Mouse (Mus musculus): ENCODE data around the gene Arrdc3.
A peak's percentile ranks its signal among the peaks of the same experiment; 100 is the strongest.
"Not testable (repeated sequence)": the region's sequence is repeated elsewhere in the genome, so short reads cannot be mapped to it uniquely, and the experiment has no call there.

Gene Arrdc3

DNA sequence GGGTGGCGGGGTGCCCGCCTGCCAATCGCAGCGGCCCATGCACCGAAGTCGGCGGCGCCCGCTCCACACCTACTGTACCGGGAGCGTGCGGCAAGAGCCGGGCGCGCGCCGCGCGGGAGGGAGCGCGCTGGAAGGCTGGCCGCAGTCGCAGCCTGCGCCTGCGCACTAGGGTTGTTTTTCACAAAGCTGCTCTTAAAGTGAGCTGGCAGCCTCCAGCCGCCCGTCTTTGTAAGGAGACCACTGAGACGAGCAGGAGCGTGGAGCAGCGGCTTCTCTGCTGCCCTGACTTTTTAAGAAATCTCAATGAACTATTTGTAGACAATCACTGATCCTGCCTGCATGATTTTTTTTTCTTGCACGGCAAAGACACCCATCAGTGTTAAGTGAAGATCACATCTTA lies at the start of gene Arrdc3:
Arrdc3 (plus strand) TSS at position 195 of the 400 bp plus-strand sequence.
- peak; percentile 97 for DNase-seq (ENCODE audit: low spot score in 2 of 2)

DNA sequence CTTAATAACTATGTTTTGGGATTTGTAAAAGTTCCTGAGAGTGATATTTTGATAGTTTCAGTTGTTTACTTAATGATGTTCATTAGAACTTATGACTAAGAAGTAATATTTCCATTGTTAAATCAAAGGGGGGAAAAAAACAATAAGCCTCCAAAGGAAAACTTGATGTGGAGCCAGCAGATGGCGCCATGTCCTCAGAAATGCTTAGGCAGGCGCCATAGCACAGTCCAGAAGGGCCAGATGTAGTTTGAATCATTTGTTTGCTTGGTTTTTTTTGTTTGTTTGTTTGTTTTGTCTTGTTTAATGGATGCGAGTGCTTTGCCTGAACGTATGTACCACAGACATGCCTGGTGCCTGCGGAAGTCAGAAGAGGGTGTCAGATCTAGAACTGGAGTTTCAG lies 21.0 kb upstream of the Arrdc3 start:
- peak; percentile 4 to 38 for DNase-seq (ENCODE audit: low spot score in 2 of 2)

DNA sequence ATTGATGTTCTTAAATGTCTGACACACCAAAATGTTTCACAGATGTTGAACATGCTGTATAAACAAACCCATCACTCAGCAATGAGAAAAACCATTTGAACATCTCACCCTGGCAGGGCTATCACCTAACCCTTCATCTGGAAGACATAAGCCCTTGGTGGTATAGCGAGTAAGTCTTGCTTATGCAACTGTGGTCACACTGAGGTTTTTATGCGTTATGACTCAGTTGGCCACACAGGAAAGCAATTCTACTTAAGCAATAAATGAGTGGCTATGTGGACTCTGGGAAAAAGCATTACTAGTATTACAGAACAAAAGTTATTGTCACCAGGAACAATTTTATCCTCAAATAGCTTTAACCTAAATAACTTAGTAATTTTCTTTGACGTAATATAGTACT lies 19.0 kb upstream of the Arrdc3 start:
- no peak for DNase-seq (ENCODE audit: low spot score in 2 of 2)

DNA sequence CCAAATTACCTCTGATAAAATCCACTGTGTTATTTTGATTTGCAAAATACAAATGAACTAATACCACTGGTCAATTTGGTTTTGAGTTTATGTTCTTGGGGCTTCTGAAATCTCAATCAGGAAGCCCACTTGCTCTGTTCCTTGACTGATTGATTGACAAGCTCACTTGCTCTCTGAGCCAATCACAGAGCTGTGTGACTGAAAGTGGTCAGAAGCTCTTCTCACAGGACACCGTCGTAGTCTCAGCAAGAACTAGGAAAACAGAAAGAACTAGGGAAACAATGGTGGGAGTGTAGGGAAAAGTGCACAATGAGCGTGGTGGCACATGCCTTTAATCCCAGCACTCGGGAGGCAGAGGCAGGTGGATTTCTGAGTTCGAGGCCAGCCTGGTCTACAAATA lies 8.1 kb upstream of the Arrdc3 start:
- no peak for DNase-seq (ENCODE audit: low spot score in 2 of 2)

DNA sequence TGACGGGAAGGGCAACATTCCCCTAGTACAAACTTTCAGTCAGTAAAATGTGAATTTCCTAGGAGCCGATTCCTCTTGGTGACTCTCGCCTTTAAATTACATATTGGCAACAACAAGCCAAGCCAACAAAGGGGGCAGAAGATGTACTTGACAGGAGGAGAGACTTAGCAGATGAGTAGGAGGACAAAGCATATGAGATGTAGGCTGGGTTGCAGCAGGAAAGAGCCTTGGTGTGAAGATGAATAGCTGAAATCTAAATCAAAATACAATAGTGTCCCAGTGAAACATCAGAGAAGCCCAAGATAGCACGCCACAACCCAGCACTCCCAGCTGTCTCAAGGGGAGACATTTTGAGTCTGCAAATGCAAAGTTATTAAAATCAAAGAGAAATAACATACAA lies 2.4 kb upstream of the Arrdc3 start:
- no peak for DNase-seq (ENCODE audit: low spot score in 2 of 2)

DNA sequence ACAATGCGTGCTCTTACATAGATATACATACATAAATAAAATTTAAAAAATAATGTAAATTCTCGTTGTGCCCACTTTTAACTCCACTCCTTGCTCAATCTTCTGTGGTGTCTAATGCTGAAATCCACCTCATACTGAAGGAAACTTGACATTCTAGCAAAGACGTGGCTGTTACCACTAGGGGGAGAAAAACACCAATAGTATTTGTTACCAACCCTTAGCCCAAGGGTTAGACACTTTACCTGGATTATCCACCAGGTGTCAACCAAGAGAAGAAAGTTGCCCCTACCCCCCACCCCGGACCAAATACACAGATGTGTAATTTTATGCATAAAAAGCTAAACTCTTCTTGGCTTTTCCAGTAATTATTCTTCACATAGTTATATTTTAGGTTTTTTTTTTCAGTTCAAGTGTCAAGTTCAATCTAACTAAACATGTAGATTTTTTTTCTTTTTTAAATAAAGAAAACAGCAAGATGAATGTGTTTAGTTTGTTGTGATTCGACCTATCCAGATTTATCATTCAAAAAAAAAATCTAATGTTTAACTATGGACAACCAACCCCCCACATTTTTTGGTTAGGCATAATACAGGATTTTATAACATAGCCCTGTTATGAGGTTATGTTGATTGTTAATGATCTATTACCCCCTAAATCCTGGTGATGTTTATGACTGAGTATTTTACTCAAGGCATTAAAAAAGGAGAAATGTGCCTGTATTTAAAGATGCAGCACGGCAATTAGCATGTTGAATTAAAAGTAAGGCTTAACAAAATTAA lies 1.3 kb upstream of the Arrdc3 start:
- peak; percentile 69 to 75 for DNase-seq (ENCODE audit: low spot score in 2 of 2)

DNA sequence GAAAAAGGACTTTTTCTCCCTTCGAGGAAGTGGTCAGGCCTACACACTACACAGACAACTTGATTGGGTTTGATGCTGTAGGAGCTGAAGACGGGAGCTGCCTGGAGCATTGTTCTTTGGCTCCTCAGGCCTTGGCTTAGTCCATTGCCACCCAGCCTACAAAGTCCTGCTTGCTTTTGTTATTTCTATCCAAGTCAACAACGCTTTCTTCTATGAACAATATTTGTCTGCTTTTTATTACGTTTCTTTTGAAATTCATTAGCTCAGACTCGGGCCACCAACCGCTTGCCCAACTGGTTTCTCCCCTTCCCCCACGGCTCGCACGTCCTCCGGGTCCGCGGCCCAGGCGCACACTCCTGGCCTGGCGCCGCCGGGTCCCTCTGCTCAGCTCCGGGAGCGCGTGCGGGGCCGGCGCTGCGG lies 458 bp upstream of the Arrdc3 start:
- no peak for DNase-seq (ENCODE audit: low spot score in 2 of 2)

DNA sequence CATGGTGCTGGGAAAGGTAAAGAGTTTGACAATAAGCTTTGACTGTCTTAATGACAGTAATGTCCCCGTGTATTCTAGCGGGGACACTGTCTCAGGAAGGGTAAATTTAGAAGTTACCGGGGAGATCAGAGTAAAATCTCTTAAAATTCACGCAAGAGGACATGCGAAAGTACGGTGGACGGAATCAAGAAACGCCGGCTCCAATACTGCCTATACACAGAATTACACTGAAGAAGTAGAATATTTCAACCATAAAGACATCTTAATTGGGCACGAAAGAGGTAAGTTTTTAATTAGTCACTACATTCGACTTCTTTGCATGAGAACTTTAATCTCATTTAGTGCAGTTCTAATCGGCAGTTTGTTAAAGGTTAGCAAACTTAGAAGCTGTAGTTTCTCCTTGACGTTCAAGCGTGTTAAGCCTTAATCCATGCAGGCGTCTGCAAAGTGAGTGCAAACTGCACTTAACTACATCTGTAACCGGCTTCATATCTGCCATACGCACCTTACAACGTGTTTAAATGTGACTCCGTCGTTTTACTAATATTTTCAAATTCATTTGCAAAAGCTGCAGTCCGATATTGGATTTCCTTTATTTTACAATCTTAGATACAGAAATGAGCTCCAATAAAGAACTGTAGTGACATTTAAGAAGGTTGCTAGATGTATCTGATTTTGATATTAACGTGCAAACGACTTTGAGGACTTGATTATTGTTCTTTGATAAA lies 629 bp downstream of the Arrdc3 start:
- DNase-seq (ENCODE audit: low spot score in 2 of 2): peak; percentile 10 to 29

DNA sequence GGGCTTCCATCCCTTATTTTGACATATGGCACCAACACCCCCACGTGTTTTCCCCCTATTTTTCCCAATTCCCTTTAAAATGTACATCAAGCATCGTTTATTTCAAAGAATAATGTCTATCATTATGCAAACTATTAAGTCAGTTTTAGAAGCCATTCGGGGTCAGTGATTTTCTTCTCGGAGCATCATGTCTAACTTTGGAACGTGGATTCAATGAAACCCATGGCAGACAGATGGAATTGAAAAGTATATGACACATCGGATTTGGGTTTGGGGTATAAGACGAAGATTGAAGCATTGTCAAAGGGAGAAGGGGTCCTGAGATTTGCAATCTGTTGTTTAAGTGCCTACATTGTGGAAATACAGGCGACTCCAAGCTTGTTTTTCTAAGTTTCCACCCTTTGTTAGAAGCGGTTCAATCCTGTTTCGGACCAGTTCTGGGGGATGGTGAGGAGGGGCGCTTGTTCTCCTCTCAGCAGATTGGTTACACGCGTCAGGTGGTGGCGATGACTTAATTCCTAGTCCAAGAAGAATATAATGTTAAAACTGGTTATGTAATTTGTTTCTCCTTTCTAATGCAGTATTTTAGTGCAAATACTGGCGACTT lies 1.3 kb downstream of the Arrdc3 start:
- peak; percentile 68 to 79 for DNase-seq (ENCODE audit: low spot score in 2 of 2)

DNA sequence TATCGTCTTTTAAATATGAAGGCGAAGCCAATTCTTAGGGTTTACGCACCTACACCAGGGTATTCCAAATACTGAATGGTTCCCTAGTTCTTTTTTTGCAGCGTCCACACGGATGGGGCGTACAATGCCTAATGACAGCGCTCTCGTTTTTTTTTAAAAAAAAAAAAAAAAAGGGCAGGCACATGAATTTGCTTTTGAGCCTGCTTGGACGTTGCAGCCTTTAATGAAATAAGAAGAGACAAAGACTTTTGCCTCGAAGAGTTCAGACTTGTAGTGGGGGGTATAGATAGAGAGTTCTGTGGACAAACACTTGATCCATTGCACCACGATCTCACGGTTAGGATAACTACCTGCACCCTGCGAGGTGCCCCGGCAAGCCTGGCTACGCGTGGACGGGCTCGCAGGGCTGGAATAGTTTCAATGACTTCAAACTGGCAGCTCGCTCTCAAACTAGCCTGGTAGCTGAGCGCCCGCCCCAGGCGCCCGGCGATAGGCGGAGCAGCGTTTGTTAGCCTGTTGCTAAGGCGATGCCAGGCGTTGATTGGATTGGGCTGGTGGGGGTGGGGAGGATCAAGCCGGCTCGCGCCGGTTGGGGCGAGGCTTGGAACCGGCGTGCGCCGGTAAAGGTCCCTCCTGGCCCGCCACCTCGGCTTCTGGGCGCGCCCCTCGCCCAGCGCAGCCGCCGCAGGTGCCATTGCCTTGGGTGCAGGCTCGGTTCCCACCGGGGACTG lies 2.1 kb downstream of the Arrdc3 start:
- DNase-seq (ENCODE audit: low spot score in 2 of 2): peak; percentile 92 to 95

DNA sequence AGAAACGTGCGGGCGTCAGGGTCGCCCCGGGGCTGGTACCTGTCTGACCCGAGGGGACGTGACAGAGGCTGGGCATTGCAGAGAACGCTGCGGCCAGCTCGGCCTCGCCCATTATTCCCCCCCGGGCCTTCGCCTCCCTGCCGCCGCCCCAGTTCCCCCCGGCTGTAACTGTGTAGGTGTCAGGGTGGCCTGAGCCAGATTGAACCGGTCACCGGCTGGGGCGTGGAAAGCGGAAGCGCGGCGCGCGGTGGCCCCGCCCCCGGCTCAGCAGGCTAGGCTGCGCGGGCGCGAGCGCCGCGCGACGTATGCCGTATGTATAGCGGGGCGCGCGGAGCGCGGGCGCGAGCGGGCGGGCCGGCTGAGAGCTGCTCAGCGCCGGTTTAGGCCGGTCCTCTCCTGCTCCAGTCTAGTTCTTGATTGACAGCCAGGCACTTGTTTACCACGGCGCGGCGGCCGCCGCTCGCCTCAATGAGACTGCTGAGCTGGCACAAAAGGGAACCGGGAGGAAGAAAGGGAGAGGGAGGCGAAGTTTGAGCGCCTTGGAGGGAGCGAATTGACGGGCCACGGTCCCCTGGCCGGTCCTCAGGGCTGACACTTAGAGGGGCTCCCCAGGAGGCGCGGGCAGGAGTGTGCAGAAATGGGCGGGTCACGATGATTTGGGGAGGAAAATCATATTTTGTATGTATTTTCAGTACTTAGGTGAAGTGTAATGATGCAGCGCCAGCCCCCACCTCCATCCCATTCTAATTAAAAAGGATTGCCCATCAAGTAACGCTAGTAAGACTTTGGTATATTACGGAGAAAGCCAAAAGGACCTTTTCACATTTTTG lies 2.9 kb downstream of the Arrdc3 start:
- peak; percentile 92 to 93 for DNase-seq (ENCODE audit: low spot score in 2 of 2)

DNA sequence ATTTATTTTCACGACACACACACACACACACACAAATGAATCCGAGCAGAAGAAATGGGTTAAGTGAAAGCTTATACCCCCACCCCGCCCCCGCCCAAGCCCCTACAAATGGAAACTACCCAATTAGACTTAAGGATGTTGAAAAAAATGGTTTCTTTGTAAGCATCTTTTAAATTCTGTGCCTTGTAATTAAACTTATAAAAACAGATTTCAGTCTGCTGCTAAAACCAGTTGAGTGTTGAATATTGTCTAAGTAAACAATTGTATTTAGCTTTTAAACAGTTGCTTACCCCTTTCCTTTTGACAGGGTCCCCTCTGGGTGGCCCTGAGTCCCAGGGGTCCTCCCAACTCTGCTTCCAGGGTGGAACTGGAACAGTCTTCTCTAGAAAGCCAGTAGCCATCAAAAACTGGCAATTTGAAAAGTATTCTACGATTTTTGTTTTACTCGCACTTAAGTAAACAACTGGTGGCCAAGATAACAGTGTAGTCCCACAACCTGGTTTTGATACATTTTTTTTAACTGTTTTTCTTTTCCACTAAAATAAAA lies 3.6 kb downstream of the Arrdc3 start:
- DNase-seq (ENCODE audit: low spot score in 2 of 2): no peak

DNA sequence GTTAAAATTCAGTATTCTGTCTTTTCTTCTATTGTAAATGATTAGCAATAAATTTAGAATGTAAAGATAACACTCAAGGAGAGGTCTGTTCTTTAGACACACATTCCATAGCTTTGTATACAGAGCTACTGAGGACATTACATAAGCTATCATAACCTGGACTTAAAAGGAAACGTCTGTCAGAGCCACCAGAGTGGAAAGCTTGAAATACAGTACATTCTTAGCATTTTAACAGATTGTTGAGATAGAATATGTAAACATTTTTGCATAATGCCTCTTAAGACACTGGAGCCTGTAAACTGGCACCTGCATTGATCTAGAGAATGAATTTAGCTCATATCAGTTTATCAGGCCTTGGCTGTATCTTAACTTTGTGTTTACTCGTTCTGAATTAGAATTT lies 4.7 kb downstream of the Arrdc3 start:
- no peak for DNase-seq (ENCODE audit: low spot score in 2 of 2)

DNA sequence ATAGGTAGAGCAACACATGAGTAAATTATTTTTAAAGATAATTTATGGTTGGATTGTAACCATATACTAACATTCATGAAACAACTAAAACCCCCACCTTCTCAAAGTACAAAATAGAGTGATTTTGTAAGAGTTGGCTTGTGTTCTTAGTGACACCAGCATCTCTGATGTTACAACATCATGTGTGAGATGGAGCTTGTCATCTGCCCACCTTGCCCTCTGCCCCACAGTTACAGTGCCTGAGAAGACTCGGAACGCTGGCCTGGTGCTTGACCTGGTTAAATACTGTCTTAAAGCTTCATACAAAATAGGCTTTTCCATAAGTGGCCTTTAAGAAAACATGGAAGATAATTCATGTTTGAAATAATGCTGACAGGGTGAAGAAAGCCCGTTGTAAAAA lies 11.7 kb downstream of the Arrdc3 start:
- not testable (repeated sequence) for DNase-seq (ENCODE audit: low spot score in 2 of 2)

DNA sequence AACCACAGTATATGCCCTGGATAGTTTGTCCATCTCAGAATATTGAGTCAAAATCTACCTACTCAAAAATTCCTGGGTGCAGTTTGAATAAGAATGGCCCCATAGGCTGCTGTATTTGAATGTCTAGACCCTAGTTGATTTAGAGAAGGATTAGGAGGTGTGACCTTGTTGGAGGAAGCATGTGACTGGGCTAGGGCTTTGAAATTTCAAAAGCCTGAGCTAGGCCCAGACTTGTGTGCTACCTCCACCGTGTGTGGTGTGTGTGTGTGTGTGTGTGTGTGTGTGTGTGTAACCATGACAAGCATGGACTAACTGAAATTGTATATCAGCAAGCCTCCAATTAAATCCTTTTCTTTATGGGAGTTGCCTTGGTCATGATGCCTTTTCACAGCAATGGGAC lies 14.2 kb downstream of the Arrdc3 start:
- DNase-seq (ENCODE audit: low spot score in 2 of 2): no peak

DNA sequence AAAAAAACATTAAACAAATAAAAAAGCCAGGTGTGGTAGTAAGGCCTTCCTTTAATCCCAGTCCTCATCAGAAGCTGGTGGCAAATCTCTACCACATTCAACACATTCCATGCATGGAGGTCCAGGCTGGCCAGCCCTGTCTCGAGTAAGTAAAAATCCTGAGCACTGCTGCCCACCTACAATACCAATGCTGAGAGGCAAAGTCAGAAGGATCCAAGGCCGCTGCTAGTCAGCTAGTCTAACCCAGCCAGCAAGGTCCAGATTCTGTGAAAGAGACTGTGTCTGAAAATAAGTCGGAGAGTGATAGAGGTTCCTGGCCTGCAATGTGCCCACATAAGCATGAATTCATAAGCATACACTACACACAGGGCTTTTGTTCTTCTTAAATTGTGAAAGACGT lies 14.9 kb downstream of the Arrdc3 start:
- no peak for DNase-seq (ENCODE audit: low spot score in 2 of 2)

DNA sequence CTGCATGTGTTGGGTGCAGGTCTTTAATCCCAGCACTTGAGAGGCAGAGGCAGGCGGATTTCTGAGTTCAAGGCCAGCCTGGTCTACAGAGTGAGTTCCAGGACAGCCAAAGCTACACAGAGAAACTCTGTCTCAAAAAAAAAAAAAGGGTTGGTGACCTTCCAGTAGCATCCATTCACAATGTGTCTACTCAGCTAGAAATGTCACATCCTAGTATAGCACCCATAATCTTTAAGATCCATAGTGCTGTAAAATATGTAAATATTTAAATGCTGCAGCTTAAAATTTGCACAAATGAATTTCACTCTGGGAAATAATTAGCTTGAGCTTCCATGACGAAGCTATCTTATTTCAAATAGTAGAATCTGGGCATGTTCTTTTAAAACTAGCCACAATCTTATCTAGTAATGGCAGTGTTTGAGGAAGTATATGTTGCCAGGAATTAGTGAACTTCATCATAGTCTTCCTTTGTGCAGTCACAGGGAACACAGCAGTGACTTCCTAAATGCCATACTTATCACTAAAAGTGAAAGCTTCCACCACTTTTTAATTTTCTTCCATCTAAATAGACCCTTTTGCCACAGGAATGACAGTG lies 16.3 kb downstream of the Arrdc3 start:
- no peak for DNase-seq (ENCODE audit: low spot score in 2 of 2)

DNA sequence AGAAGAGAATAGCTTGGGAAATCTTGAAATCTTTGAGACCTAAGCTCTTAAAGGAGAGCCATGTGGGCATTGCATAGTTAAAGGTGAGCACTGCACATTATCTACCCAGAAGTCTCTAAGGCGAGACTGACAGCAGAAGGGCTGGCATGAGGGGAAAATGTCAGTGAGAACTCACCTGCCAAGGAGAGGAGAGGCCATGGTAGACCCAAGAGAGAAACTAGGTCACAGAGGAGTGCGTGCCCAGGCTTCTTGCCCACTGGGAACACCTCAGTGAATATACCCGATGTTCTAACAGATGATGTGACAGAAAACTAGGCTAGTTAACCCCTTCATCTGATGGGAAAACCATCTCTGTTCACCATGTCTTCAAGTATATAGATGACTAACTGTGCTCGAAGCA lies 18.2 kb downstream of the Arrdc3 start:
- DNase-seq (ENCODE audit: low spot score in 2 of 2): no peak

DNA sequence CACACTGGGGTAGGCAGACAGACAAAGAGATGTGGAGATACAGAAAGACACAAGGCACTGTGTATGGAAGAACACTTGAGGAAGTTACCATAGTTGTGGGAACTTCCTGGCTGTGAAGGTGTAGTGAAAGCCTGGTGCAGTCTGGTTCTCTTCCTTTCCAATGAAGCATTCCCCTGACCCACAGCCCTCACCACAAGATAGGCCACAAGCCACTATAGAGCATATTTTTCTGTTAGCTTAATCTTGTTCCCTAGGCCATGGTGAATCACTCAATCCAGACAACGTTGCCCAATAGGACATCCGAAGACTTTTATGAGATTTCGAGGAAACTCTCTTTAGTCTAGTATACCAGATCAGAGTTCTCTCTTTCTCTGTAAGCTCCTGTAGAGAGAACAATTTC lies 19.6 kb downstream of the Arrdc3 start:
- no peak for DNase-seq (ENCODE audit: low spot score in 2 of 2)

DNA sequence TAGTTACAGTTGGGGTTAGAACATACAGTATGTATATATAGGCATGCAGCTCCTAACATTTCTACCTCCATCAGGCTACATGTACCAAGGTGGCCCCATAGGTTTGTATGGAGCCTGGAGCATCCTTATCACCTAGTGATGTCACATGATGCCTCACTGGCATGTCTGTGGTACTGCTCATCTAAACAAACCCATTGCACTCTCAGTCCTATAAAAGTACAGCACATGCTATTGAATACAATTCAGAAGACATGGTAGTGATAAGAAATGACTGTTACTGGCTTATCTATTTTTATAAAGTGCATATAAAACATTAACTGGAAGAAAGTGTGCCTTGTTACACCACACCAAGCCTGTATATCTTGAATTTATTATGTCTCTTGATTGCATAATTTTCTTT lies 30.2 kb downstream of the Arrdc3 start:
- DNase-seq (ENCODE audit: low spot score in 2 of 2): no peak

DNA sequence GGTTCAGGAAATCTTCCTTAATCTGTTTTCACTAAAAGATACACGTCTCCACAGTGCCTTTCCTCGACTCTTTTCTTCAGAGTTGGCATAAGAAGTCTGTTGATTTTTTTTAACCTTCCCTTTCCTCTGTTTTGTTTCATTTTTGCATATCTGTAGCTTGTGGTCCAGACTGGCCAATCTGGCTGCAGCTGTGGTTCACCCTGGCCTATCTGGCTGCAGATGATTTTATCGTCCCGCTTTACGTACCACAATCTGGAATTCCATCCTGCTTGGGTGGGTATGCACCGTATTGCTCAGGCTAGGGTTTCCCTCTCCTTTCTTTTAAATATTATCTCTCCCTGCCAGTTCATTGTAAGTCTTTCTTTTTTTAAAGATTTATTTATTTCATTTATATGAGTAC lies 37.8 kb downstream of the Arrdc3 start:
- DNase-seq (ENCODE audit: low spot score in 2 of 2): no peak
